Mouse (Mus musculus) midbrain, embryonic 16.5 days (tissue): Measurements from ENCODE around the gene AC140267.1. TPM values are rescaled to one million over a fixed set of nuclear protein-coding genes. Genes with fewer than 3 reads are reported as not detected.

Experiments used
- ATAC-seq: fragments of 200-750 bp; cut with Nextera tagmentation; 2 replicates; pipeline ENCODE4 v1.8.0; 2017; ENCODE audit warnings: moderate TSS enrichment
- H3K27ac ChIP-seq: fragments of 300-500 bp; sonication (generic); 2 replicates; pipeline ENCODE4 v1.5.1; 2014; ENCODE audit warnings: mild to moderate bottlenecking, low read length, mixed read lengths
- H3K27me3 ChIP-seq: fragments of 300-500 bp; sonication (generic); 2 replicates; pipeline ENCODE4 v1.6.1; 2014; ENCODE audit warnings: low read depth, low read length, mixed read lengths; ENCODE audit not compliant: control insufficient read depth, insufficient read depth
- H3K36me3 ChIP-seq: fragments of 300-500 bp; sonication (generic); 2 replicates; pipeline ENCODE4 v1.6.1; 2014; ENCODE audit warnings: mild to moderate bottlenecking, low read length, moderate library complexity, mixed read lengths; ENCODE audit not compliant: control insufficient read depth, insufficient read depth
- H3K4me1 ChIP-seq: fragments of 300-500 bp; sonication (generic); 2 replicates; pipeline ENCODE4 v1.6.1; 2014; ENCODE audit warnings: mild to moderate bottlenecking, low read length, mixed read lengths; ENCODE audit not compliant: control insufficient read depth, insufficient read depth
- H3K4me2 ChIP-seq: fragments of 300-500 bp; sonication (generic); 2 replicates; pipeline ENCODE4 v1.6.1; 2014; ENCODE audit warnings: mild to moderate bottlenecking, low read length, mixed read lengths
- H3K4me3 ChIP-seq: fragments of 300-500 bp; sonication (generic); 2 replicates; pipeline ENCODE4 v1.5.1; 2014; ENCODE audit warnings: low read depth, mild to moderate bottlenecking, low read length, moderate library complexity, mixed read lengths
- H3K9ac ChIP-seq: fragments of 300-500 bp; sonication (generic); 2 replicates; pipeline ENCODE4 v1.6.1; 2014; ENCODE audit warnings: low read depth, low read length, mixed read lengths
- H3K9me3 ChIP-seq: fragments of 300-500 bp; sonication (generic); replicated peaks from 2 replicates; pipeline ENCODE4 v1.6.1; 2014; ENCODE audit warnings: mild to moderate bottlenecking, low read length, mixed read lengths; ENCODE audit not compliant: control insufficient read depth, poor library complexity, severe bottlenecking
- WGBS: fragments of 180-500 bp; shearing (Covaris S2); extraction: QIAGEN DNeasy Blood & Tissue Kit; methylation state at CpG from one replicate; pipeline ENCODE4 v1.1.7; 2014; 5-methylcytosine and 5-hydroxymethylcytosine counted together
- polyA plus RNA-seq: library from polyadenylated mRNA; unstranded; fragments of >200 nt; fragmentation: Nextera tagmentation; extraction: Ambion mirVana; gene quantifications from 2 replicates; pipeline ENCODE4 v1.2.1, GENCODE M21; 2015

The AC140267.1 gene
- polyA plus RNA-seq, 1 experiment from 2014 or later, result 5.5 TPM

GRCm38 (mm10) chr15:80257602-80258239, 22.1 kb downstream of the AC140267.1 start:
- Histone ChIP-seq H3K9me3 (no peaks in the 10 kb centered on the region), H3K27ac (peak overlapping the region; percentile 97), H3K9ac (peak overlapping the region; percentile 11; the same call in 1 of the 2 replicates), H3K4me2 (peak overlapping the region; percentile 94), H3K27me3 (no peaks in the 10 kb centered on the region), H3K4me3 (no peak overlapping the region), H3K36me3 (peaks cover 28% of the 10 kb centered on the region), H3K4me1 (peaks cover 35% of the 10 kb centered on the region)
- 19% methylated on average over 4 of the region's 4 CpGs for WGBS
- ATAC-seq, result no peak

- H3K9ac ChIP-seq, result 0 out of 2 replicates have a peak overlapping the region, but pooled peaks have one; percentile 11
- WGBS, result 67% methylated on average over 11 of the region's 11 CpGs
- H3K36me3 ChIP-seq, result peaks cover 28% of the 10 kb centered on the region
- no peak overlapping the region for H3K4me2 ChIP-seq
- H3K4me1 ChIP-seq, result peaks cover 43% of the 10 kb centered on the region
- H3K4me3 ChIP-seq, result no peak overlapping the region
- H3K9me3 ChIP-seq, result no peaks in the 10 kb centered on the region
- H3K27ac ChIP-seq, result peak overlapping the region; percentile 22; the same call in 1 of the 2 replicates
- ATAC-seq, result no peak
- no peaks in the 10 kb centered on the region for H3K27me3 ChIP-seq
These were observed 22.9 kb downstream of the AC140267.1 start for GRCm38 (mm10) chr15:80258240-80259170.

- no peak overlapping the region for H3K27ac ChIP-seq
- 70% methylated on average over 8 of the region's 8 CpGs for WGBS
- peaks cover 38% of the 10 kb centered on the region for H3K4me1 ChIP-seq
- H3K9me3 ChIP-seq, result no peaks in the 10 kb centered on the region
- H3K36me3 ChIP-seq, result peaks cover 28% of the 10 kb centered on the region
- no peak overlapping the region for H3K4me3 ChIP-seq
- H3K27me3 ChIP-seq, result no peaks in the 10 kb centered on the region
- no peak overlapping the region for H3K9ac ChIP-seq
- H3K4me2 ChIP-seq, result no peak overlapping the region
- no peak for ATAC-seq
These were observed 23.9 kb downstream of the AC140267.1 start for GRCm38 (mm10) chr15:80259406-80260045.

GRCm38 (mm10) chr15:80260677-80261076, 25.0 kb downstream of the AC140267.1 start:
- no peaks in the 10 kb centered on the region for H3K9me3 ChIP-seq
- no peaks in the 10 kb centered on the region for H3K27me3 ChIP-seq
- no peak overlapping the region for H3K4me2 ChIP-seq
- H3K27ac ChIP-seq, result no peak overlapping the region
- H3K4me3 ChIP-seq, result no peak overlapping the region
- H3K9ac ChIP-seq, result no peak overlapping the region
- peaks cover 40% of the 10 kb centered on the region for H3K4me1 ChIP-seq
- ATAC-seq, result no peak
- H3K36me3 ChIP-seq, result peaks cover 28% of the 10 kb centered on the region
- 6% methylated on average over 3 of the region's 3 CpGs for WGBS

GRCm38 (mm10) chr15:80261100-80261499, 25.5 kb downstream of the AC140267.1 start:
- no peak overlapping the region for H3K9ac ChIP-seq
- no peaks in the 10 kb centered on the region for H3K9me3 ChIP-seq
- no peak overlapping the region for H3K27ac ChIP-seq
- H3K4me3 ChIP-seq, result no peak overlapping the region
- peaks cover 28% of the 10 kb centered on the region for H3K36me3 ChIP-seq
- H3K27me3 ChIP-seq, result no peaks in the 10 kb centered on the region
- peaks cover 40% of the 10 kb centered on the region for H3K4me1 ChIP-seq
- WGBS, result 85% methylated on average over 7 of the region's 7 CpGs
- H3K4me2 ChIP-seq, result no peak overlapping the region
- ATAC-seq, result no peak

GRCm38 (mm10) chr15:80263610-80264575, 28.3 kb downstream of the AC140267.1 start, which contains the start of gene Rps19bp1:
TSS of gene Rps19bp1 (minus strand) at chr15:80264315.
- peak; percentile 89 for ATAC-seq

GRCm38 (mm10) chr15:80266281-80266680, 30.6 kb downstream of the AC140267.1 start:
- Histone ChIP-seq H3K27me3 (no peaks in the 10 kb centered on the region), H3K9ac (no peak overlapping the region), H3K9me3 (no peaks in the 10 kb centered on the region), H3K4me2 (no peak overlapping the region), H3K27ac (no peak overlapping the region), H3K4me1 (peaks cover 18% of the 10 kb centered on the region), H3K36me3 (no peaks in the 10 kb centered on the region), H3K4me3 (no peak overlapping the region)
- peak; percentile 61; the same call in 1 of the 2 replicates for ATAC-seq
- WGBS, result 0% methylated on average over 2 of the region's 2 CpGs

More at GRCm38 (mm10) chr15:80263610-80264575, 28.3 kb downstream of the AC140267.1 start, which contains the start of gene Rps19bp1:
- H3K4me1 ChIP-seq, result peaks cover 18% of the 10 kb centered on the region
- H3K9me3 ChIP-seq, result no peaks in the 10 kb centered on the region
- 2% methylated on average over 64 of the region's 66 CpGs for WGBS
- peak within 1 kb of the TSS; percentile 73 for H3K27ac ChIP-seq
- peak within 1 kb of the TSS; percentile 83 for H3K4me3 ChIP-seq
- H3K27me3 ChIP-seq, result no peaks in the 10 kb centered on the region
- peaks cover 5% of the 10 kb centered on the region; the same call in 1 of the 2 replicates for H3K36me3 ChIP-seq
- H3K4me2 ChIP-seq, result peak within 1 kb of the TSS; percentile 96
- H3K9ac ChIP-seq, result peak within 1 kb of the TSS; percentile 86

- H3K27me3 ChIP-seq, result no peaks in the 10 kb centered on the region; the same call in 1 of the 2 replicates
- H3K27ac ChIP-seq, result no peak overlapping the region
- H3K4me1 ChIP-seq, result peaks cover 6% of the 10 kb centered on the region
- H3K9ac ChIP-seq, result no peak overlapping the region
- ATAC-seq, result no peak
- H3K4me3 ChIP-seq, result no peak overlapping the region
- H3K36me3 ChIP-seq, result no peaks in the 10 kb centered on the region
- H3K9me3 ChIP-seq, result no peaks in the 10 kb centered on the region
- H3K4me2 ChIP-seq, result no peak overlapping the region
- WGBS, result 43% methylated on average over 3 of the region's 3 CpGs
These were observed 36.3 kb downstream of the AC140267.1 start for GRCm38 (mm10) chr15:80271858-80272396.
